Mouse (Mus musculus) urinary bladder, postnatal 36 days (tissue): ENCODE results near the gene Eif3d.
"Not testable (repeated sequence)": the region's sequence is repeated elsewhere in the genome, so short reads cannot be mapped to it uniquely, and the experiment has no call there.

ENCODE experiments used
- DNase-seq, 2 experiments: peaks; one replicate each; pipeline ENCODE4 v3.0.0; 2022; ENCODE audit warnings: low spot score in 2 of 2, mixed read lengths in 1 of 2

Gene Eif3d

GRCm38 (mm10) chr15:77970470-77971292, at the start of gene Eif3d:
Gene Eif3d (minus strand): TSS chr15:77970813.
- DNase-seq, result peak; percentile 95 to 98

GRCm38 (mm10) chr15:78014046-78014445, 43.4 kb upstream of the Eif3d start:
- no peak for DNase-seq

- DNase-seq, result not testable (repeated sequence)
These were observed 37.6 kb upstream of the Eif3d start for GRCm38 (mm10) chr15:78008206-78008605.

- DNase-seq, result no peak
These were observed 33.3 kb upstream of the Eif3d start for GRCm38 (mm10) chr15:78003929-78004328.

GRCm38 (mm10) chr15:78001400-78001799, 30.8 kb upstream of the Eif3d start:
- DNase-seq, result no peak

GRCm38 (mm10) chr15:77988541-77988940, 17.9 kb upstream of the Eif3d start:
- DNase-seq, result peak in 1 of 2 experiments; percentile 22

GRCm38 (mm10) chr15:77983391-77983790, 12.8 kb upstream of the Eif3d start:
- DNase-seq, result no peak

- DNase-seq, result peak; percentile 12 to 19
These were observed 11.8 kb upstream of the Eif3d start for GRCm38 (mm10) chr15:77982195-77982939.

GRCm38 (mm10) chr15:77981181-77981680, 10.6 kb upstream of the Eif3d start:
- DNase-seq, result no peak

GRCm38 (mm10) chr15:77979427-77979865, 8.8 kb upstream of the Eif3d start:
- no peak for DNase-seq

- DNase-seq, result no peak
These were observed 7.0 kb upstream of the Eif3d start for GRCm38 (mm10) chr15:77977663-77978062.

GRCm38 (mm10) chr15:77974165-77974841, 3.7 kb upstream of the Eif3d start:
- no peak for DNase-seq

- DNase-seq, result peak in 1 of 2 experiments; percentile 10
These were observed 608 bp downstream of the Eif3d start for GRCm38 (mm10) chr15:77969940-77970469.

GRCm38 (mm10) chr15:77965117-77965528, 5.5 kb downstream of the Eif3d start:
- DNase-seq, result no peak

GRCm38 (mm10) chr15:77962447-77962846, 8.2 kb downstream of the Eif3d start:
- DNase-seq, result no peak

- peak in 1 of 2 experiments; percentile 15 for DNase-seq
These were observed 9.9 kb downstream of the Eif3d start for GRCm38 (mm10) chr15:77960693-77961092.

- no peak for DNase-seq
These were observed 12.5 kb downstream of the Eif3d start for GRCm38 (mm10) chr15:77958071-77958470.

GRCm38 (mm10) chr15:77957625-77958024, 13.0 kb downstream of the Eif3d start:
- no peak for DNase-seq

- DNase-seq, result peak; percentile 67 to 81
These were observed 14.2 kb downstream of the Eif3d start, which contains the start of gene Foxred2 for GRCm38 (mm10) chr15:77956404-77956901. Gene Foxred2 (minus strand): TSS chr15:77956722.

GRCm38 (mm10) chr15:77955440-77956403, 14.9 kb downstream of the Eif3d start:
- DNase-seq, result no peak
